Mouse (Mus musculus) lung, adult 2 months (tissue): ENCODE results near the gene 2310022A10Rik.

Experiments used
- CTCF ChIP-seq: fragments of 200-500 bp; IDR thresholded peaks from 2 replicates; pipeline ENCODE4 v1.5.1; 2011; ENCODE audit warnings: mild to moderate bottlenecking, low read length, control low read depth; ENCODE audit not compliant: insufficient read depth
- POLR2A ChIP-seq: fragments of 200-500 bp; IDR thresholded peaks from 2 replicates; pipeline ENCODE4 v1.6.1; 2011; ENCODE audit warnings: low read depth, mild to moderate bottlenecking, control low read depth, low read length, borderline replicate concordance; ENCODE audit errors: extremely low read depth

- TF ChIP-seq CTCF (no peak), POLR2A (no peak)
Observed at GRCm38 (mm10) chr7:27540521-27540920, 12.5 kb upstream of the 2310022A10Rik start.
